Mouse (Mus musculus) adrenal gland, postnatal 4 days (tissue): ENCODE measurements at regions not wholly inside any gene's neighbourhood (a gene's known extent, or its start where the extent isn't known, plus 50 kb on each side); places are given as distances from the start of the nearest gene placed in this dataset.

Experiments
- DNase-seq, 2 experiments: peaks; one replicate each; pipeline ENCODE4 v3.0.0; 2021 to 2022; ENCODE audit warnings: low spot score in 2 of 2, mixed read lengths in 2 of 2

DNA sequence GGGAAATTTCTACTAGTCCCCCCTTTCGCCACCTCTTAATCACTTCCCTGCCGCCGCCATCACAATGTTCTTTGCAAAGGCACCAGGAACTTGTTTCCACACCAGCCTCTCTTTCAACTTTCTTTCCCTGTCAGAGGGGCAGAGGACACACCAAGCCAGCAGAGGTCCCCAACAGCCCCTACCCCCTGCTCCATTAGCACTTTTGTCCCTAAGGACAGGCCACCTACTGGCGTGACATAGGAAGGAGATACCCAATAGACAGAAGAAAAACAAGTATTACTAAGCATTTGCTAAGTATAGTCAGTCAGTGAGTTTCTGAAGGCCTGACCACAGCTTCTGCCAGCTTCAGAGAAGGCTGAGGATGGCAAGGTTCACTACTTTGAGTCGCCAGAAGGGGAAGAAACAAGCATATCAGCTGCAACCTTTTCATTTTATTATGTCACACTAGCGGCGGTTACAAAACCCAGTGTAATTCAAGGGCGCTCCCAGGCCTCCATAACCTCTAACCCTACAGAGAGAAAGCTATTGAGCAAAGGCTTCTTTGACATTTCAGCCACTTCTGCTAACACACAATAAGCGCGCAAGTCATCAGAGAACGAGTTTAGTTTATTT is 255.9 kb downstream of the Lmo4 start:
- DNase-seq = no peak

DNA sequence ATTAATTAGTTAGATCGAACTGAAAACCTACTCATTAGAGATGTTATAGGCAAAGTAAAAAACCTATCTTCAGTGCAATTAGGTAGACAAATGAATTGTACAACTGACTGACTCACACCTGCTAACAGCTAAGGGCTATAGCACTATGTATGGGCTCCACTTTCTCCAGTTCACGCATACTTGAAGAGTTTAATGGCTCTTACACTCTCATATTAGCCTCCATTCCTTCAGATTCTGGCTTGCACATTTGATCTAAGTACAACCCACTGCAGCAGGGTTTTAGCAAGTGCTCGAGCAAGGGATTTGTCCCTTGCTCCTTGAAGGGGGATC is 257.1 kb downstream of the Lmo4 start:
- no peak for DNase-seq

DNA sequence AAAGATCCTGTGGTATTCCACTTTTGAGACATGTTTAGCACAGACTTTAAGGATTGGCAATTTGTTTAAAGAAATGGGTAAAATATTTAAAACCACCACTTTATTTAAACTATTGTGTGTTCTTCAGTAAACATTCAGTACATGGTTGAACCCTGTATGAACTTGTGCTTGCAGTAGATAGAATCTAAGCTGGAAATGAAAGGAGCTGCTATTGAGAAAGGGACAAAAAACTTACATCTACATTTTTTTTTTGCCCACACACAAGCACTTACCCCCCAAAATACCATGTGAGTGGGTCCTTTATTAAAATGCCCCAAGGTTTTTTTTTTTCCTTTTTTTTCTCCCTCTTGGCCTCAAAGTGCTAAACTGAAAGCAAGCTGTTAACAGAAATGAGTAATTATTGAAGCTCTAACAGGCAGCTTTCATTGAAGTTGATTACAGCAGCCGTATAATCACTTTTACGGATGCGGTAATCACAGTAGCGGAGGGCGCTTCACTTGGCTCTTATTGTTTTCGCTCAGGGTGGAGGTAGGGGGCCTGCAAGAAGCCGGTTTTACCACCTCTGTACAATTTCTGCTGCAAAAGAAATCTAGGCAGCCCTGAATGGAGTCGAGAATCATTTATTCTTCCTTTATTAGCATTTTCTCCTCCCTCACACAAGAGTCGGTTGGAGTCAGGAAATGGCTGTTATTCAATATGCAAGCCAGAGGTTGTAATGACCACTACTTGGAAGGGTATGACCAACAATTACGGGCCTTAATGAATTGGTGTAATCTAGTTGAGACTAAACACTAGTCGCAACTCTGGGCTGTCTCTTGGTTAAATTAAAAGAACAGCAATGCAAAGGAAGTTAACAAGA is 257.7 kb downstream of the Lmo4 start:
- DNase-seq = no peak

DNA sequence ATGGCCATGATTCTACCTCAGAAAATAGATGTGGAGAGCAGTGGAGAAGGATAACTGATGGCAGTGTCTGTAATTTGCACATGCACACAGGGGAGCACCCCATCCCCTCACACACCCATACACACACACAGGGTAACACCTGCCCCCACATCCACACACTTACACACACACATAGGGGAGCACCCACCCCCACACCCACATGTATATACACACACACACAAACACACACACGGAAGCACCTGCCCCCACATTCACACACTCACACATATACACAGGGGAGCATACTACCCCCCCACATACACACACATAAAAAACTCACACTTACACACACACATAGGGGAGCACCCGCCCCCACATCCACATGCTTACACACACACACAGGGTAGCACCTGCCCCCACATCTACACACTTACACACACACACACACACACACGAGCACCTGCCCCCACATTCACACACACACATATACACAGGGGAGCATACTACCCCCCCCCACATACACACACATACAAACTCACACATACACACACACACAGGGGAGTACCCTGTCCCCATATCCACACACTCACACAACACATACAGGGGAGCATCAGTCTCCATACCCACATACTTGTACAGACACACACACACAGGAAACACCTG is 265.8 kb downstream of the Lmo4 start:
- DNase-seq = no peak

DNA sequence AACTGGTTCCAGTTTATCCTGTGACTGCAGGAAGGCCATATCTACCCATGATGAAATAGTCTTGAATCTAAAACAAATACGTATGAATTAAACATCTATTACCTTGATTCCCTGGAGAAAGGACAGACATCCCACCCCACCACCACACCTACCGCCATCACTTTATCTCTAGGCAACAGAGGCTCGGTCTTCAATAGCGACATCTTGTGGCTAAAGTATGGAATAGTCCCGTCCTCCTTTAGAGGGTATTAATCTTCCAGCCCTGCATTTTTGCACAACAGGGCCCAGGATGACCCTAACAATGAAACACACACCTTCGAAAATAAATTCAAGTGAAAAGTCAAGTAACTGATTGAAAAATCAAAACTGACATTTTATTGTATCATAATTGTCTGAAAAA is 279.7 kb downstream of the Lmo4 start:
- no peak for DNase-seq

DNA sequence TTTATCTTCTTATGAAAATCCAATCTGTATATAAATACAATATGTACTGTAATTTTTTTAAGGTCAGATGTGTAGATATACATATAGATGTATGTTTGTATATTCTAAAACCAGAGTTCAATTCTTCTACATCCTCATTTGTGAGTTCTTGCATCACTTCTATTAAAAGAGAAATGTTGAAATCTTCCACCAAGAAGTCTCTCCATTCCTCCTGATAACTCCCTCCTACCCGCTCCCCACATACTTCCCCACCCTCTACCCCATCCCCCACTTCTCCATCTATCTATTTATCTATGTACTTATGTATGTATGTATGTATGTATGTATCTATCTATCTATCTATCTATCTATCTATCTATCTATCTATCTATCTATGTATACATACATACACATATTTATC is 285.3 kb downstream of the Lmo4 start:
- no peak for DNase-seq

DNA sequence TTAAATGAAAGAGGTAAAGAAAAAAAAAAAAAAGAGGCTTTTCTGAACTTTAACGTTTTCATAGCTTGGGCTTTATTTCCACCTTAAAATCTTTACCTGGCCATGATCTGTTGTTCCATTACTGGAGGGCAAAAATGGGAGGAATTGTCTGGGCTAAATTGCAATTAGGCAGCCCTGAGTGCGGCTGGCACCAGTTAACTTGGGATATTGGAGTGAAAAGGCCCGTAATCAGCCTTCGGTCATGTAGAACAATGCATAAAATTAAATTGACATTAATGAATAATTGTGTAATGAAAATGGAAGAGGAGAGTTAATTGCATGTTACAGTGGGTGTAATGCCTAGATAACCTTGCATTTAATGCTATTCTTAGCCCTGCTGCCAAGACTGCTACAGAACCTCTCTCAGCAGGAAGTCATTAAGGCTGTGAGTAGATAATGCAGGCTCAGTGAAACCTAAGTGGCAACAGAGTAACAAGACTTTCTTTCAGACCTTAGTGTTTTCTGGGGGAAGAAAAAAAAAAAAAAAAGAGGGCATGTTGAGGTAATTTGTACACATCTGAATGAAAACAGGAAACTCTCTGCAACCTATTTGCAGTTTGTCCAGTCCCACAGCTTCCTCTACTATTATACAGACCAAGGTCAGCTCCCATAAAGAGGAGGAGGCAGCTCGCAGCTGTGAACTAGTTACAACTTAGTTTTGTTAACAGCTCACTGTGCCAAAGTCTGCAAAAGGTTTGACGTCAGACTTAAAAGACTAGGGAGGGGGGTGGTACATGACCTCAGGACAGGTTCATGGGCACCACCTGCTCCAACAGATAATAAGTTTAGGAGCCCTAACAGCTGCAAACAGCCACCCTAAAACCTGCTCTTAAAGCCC is 290.4 kb downstream of the Lmo4 start:
- DNase-seq = no peak

DNA sequence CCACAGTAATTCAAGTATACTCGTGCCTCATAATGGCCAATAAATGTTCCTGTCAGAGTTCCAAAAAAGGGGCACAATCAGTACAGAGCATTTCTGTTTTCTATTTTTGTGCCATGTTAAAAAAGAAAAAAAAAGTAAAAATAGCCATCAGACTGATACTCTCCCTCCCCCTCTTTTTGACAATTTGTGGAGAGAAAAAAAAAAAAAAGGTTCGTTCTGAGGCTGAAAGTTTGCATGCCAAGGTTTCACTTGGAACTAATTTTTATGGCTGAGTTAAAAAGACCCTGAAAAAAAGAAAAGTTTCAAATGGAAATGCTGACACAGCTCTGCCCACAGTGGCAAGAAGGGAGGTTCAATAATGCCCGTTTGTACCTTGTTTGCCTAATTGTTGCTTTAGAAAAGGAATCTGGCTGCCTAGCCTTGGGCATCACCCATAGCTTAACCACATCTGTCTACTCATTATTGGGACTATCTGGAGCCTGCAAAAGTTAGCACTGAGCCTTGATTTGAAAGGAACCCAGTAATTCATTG is 291.9 kb downstream of the Lmo4 start:
- no peak for DNase-seq

DNA sequence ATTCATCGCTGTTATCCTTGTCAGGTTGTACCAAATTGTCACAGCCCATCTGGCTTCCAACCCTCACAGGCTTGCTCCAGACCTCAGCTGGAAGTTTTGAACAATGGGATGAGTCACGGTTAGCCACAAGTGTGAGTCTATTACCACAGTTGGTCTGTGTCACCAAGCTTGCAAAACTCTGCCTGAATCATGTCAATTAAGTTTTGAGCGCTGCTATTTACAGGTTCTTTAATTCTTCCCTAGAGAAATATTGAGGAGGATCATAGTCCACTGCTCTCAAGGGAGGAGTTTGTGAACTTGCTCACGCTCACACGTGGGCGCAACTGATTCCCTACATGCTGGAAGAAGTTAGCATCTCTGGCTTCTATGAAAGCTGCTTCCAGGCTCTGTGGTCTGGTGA is 292.6 kb downstream of the Lmo4 start:
- DNase-seq = no peak

DNA sequence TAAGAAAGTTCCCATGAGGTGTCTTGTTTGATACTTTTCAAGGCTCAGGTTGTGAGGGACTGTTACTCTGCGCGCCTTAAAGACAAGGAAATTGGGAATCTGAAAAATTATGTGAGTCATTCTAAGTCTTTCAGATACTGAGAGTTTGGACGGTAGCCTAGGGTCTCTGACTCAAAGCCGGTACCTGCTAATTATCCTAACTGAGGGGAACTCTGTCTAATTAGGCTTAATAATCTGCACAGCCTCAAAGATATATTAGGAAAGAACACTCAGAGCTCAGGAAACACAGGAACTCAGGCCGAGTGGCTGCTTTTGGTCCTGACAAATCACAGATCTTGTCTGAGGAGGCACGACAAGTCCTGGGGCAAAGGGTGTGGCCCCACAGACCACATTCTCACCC is 295.7 kb downstream of the Lmo4 start:
- DNase-seq = no peak

DNA sequence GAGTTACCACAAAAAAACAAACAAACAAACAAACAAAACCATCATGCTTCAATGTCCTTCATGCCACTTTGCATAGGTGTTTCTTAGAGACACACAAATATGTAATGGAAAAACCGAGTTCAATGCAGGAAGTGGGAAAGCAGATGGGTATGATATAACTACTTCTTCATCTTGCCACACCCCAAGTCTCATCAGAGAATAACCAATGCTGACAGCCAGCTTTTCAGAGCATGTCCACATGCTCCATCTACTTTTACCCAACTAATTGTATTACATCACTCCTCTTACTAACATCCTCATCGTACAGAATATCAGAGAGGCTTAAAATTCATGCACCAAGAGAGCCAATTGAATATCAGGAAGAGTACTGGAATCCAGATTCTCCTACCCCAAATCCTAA is 301.6 kb downstream of the Lmo4 start:
- DNase-seq = no peak

DNA sequence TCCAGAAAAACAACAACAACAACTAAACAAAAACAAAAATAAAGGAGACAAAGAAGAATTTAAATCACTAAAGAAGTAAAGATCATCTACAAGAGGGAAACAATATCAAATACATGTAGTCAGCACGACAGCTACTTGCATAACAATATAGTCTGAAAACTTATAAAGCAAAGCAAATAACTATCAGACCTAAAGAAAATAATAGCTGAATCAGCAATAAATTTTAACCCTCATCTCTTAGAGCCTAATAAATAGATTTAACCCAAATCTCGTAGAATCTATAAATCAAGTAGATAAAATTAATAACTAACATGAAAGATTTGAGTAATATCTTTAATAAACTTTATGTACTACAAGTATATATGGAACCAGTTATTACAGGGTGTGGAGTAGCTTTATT is 324.2 kb downstream of the Lmo4 start:
- DNase-seq = no peak

DNA sequence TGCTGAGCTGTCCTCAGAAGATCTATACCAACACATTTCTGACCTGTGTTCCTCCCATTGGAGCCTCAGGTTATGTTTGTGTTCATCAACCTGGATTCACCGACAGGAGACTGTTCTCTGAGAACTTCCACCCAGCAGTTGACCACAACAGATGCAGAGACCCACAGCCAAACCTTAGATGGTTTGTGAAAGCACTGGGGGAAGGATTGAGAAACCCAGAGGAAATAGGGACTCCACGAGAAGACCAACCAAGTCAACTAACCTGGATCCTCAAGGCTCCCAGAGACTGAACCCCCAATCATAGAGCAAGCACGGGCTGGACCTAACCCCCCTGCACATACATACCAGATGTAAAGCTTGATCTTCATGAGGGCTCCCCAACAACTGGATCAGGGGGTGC is 331.1 kb downstream of the Lmo4 start:
- no peak for DNase-seq

DNA sequence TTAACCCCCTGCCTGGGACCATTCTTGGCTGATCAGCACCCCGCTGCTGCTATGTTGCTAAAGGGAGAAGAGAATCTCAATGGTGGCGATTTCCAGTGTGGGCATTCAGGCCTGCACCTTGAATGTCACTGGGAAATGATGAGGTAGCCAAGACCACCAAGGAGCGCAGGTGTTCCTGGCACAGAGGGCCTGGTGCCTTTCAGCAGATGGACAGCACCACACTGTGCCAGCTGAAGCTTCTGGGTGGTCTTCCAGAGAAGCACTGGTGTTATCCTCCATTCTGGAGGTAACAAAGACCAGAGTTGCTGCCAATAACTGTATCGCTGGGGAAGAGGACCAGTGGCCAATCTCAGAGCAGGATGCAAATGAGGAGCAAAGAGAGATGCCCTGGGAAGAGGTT is 338.5 kb downstream of the Lmo4 start:
- DNase-seq = no peak

DNA sequence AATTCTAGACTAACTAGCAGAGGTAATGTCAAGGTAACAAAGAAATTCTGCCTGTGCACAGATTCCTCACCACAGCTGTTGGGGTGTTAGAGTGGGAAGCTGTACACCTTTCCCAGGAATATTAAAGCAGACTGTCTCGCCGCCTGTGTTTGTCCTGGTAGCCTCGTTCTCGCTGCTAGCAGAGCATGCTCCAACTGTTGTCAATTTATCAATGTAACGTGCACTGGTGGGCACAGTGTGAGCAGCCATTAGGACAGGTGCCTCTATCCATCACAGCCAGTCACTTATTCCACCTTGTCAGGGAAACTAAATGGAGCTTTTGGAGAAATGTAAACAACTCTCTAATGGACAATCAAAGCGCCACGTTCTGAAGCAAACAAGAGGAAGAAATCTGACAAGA is 339.4 kb downstream of the Lmo4 start:
- no peak for DNase-seq

DNA sequence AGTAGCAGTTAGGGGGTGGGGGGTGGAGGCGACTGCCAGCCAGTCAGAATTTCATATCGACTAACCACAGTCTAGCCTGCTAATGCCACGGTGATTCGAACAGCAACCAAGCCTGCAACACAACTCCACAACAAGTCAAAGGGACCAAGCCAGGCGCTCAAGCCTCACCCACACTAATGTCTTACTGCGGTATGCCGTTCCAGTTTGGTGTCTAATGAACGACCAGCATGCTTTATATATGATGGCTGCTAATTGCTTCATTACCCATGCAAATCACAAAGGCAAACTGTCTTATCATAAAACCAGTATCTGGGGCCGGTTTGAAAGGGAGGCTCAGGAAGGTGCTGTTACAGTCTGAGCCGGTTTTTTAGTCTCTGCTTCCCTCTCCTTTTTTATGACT is 340.5 kb downstream of the Lmo4 start:
- DNase-seq = no peak

DNA sequence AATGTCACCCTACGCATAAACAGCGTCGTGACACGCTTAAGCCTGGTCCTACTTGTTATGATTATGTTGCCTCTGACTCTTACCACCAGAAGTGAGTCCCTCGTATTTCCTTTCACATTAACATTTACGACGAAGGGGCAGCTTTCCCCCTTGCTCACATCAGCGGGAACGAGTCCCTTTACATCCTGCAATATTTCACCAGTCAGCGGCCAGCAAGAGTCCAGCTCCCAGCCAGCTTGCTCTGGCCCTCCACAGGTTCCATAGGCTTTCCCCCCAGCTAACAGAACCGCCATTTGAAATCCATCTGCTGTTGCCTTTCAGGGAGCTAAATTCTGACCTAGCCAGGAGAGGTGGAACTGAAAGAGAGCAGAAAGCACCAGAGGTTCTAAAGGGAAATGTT is 342.5 kb downstream of the Lmo4 start:
- no peak for DNase-seq

DNA sequence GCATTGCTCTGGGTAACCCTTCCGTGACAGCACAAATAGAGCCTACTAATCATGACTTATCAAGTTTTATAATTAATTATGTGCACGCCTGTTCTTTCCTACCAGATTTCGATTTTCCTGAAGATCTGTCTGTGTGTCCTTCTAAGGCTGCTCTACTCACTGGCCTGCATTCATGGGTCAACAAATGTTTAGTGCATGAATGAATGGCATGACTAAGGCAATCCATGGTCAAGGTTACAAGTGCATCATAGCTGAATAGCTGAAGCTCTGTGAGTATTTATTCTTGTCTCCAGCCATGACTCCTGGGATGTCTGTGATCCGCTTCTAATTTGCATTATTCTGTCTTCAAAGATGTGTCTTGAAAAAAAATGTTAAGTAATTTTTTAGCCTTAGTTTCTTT is 343.2 kb downstream of the Lmo4 start:
- DNase-seq = no peak

DNA sequence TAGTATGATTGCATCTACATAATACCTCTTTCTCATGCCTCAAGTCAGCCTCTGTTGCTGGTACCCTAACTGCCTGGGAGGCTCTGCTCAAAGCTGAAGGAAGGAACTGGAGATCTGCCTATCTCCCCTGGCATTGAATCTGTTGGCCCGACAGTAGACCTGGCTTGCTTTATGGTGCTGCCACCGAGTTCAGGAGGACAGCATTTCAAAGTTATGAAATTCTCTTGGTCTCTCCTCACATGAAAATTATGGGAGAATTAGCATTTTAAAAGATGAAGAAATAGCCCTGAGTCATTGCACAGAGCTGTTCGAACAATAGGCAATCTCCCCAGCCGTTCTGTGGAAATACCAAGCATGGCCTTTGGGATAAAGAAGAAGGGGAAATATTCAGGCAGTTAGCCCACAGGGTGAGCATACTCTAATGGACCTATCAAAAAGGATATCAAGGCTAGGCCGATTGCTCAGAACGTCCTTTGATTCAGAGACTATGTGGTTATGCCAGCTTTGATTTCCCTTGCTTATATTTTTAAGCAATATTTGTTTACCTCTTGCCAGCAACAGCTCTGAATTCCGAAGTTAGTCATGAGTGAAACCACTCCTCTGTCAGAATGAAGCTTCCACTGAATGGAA is 369.3 kb downstream of the Lmo4 start:
- DNase-seq = no peak

DNA sequence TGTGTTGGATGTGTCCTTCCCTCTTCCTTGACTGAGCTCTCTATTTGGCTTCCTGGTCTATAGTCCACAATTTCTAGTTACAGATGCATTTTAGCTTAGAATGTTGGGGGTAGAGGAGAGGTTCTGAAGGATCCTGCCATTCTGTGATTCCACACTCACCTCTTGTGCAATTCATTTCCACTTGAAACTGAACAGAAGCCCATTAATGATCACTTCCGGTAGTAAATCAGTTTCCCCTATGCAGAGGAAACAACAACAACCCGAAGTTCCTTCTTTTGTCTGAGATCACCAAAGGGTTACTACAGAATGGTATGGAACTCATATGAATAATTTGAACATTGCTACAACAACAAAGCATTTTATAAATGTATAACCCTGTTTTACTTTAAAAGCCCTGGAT is 370.3 kb downstream of the Lmo4 start:
- DNase-seq = no peak

DNA sequence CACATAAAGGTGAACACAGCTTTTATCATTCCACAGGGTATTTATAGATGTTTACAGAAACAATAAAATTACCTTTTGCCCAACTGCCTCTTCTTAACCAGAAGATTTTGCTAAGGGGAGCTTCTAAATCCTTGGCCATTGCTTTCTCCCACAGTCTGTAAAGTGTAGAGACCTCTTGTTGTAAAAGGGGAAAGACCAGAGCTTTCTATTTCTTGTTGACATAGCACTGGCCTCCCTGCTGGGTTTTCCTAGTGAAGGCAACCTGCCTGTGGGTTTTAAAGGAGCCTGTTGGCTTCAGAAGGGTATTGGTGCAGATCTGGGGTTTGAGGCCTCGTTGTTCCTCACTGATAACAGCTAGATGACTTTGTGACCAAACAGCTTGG is 381.6 kb downstream of the Lmo4 start:
- DNase-seq = no peak
